Mouse (Mus musculus) brain, embryonic 14.5 days (tissue): ENCODE measurements around the gene Asb5. TPM values are rescaled to one million over a fixed set of nuclear protein-coding genes. Genes with fewer than 3 reads are reported as not detected.
A peak's percentile ranks its signal among the peaks of the same experiment; 100 is the strongest.

ENCODE experiments used
- DNase-seq: peaks from one replicate; pipeline ENCODE4 v3.0.0-alpha.2; 2011; ENCODE audit warnings: low read depth
- CTCF ChIP-seq: fragments of 200-500 bp; IDR thresholded peaks from 2 replicates; pipeline ENCODE4 v1.5.1; 2012; ENCODE audit warnings: inconsistent platforms, mild to moderate bottlenecking, moderate library complexity, borderline replicate concordance; ENCODE audit not compliant: insufficient read depth, insufficient read length; ENCODE audit errors: extremely low read depth
- POLR2A ChIP-seq: fragments of 200-500 bp; IDR thresholded peaks from 2 replicates; pipeline ENCODE4 v1.6.1; 2012; ENCODE audit warnings: mild to moderate bottlenecking, inconsistent platforms, borderline replicate concordance; ENCODE audit not compliant: poor library complexity, insufficient read depth, insufficient read length, severe bottlenecking; ENCODE audit errors: extremely low read depth
- polyA plus RNA-seq: library from polyadenylated mRNA; depleted of rRNA; stranded (reverse); fragments of >200 nt; gene quantifications from 2 replicates; pipeline ENCODE4 v1.2.3, GENCODE M21; 2012

Gene Asb5
- polyA plus RNA-seq, 1 experiment = 1.6 TPM

DNA sequence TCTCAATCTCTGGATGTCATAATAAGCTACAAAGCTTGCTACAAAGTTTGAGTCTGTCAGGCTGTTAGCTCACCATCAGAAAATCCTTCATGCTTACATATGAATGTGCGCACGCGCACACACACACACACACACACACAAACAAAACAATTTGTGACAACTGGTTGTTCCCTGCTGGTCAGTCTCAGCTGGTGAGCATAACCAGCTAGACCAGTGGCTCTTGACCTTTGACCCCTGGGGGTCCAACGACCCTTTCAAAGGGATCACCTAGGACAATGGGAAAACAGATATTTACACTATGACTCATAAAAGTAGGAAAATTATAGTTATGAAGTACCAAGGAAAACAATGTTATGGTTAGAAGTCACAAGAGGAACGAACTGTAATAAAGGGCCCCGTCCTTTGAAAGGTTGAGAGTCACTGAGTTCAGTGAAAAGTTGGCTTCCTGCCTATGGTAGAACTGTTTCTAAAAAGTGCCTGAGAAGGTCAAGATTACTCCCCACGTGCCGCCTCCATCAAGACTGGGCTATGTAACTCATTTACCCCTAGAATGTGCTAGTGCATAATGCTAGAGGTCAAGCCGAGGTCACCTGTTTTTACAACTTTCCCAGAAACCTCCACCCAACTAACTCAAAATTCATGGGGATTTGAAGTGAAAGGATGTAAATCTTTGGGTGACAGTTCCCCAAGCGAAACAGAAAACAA is 10.5 kb upstream of the Asb5 start:
- TF ChIP-seq CTCF (no peak), POLR2A (no peak)

DNA sequence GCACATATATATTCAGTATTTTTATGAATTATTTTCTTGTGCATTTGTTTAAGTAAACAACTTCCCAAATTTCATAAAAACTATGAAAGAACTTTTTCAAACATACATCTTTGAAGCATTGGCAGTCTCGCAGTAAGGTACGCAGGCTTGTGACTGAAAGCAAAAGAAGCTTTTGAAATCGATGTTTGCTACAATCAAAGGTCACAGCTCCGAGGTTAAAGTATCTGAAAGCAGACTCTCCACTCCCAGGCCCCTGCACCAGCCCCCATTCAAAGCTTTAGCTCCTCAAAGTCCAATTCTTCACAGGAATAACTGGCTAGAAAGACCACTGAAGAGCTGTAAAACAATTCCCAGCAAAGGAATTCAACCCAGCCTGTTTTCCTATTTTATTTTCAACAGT is 8.9 kb upstream of the Asb5 start:
- no peak for TF ChIP-seq CTCF
- TF ChIP-seq POLR2A = no peak
- DNase-seq = no peak

More for the DNA sequence above, 10.5 kb upstream of the Asb5 start:
- no peak for DNase-seq

DNA sequence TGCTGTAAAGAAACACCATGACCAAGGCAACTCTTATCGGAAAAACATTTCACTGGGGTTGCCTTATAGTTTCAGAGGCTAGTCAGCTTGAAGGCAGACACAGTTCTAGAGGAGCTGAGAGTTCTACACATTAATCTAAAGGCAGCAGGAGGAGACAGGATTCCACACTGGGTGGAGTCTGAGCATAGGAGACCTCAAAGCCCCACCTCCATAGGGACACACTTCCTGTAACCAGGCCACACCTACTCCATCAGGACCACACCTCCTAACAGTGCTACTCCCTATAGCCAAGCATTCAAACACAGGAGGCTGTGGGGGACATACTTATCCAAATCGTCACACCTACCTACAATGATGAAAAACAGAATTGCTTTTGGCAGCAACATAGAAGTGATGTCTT is 3.8 kb upstream of the Asb5 start:
- TF ChIP-seq CTCF (no peak), POLR2A (no peak)
- DNase-seq = no peak

DNA sequence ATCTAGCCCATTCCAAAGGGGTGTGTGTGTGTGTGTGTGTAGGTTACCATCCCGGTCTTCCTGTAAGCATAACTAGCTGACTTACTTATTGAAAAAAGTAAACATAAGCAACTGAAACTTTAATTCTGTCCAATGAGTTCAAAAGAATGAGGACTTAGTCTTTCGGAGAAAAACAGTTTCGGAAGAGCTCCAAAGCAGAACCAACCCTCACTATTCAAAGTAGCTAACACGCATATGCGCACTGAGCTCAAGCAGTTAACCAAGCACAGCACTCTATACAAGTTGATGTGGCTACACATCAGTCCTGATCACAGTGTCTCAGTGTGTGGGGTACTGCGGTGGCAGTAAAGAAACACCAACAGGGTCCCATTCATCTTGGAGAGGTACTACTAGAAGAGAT is 2.7 kb upstream of the Asb5 start:
- TF ChIP-seq CTCF (no peak), POLR2A (no peak)
- no peak for DNase-seq

DNA sequence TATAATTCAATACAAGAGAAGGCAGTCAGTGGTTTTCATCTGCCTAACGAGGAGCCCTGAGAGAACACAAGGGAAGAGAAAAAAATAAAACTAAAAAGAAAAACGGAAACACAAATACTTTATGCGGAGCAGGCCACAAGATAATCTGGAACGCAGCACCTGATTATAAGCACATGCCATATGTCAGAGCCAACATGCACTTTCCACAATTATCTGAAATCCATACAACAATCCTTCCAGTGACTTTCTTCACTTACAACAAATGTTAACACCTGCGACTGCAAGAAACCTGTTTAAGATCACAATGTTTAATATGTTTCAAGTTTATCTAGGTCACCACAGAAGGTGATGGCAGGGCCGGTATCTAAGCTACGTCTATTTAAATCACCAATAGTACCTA is 809 bp upstream of the Asb5 start:
- TF ChIP-seq CTCF = no peak
- TF ChIP-seq POLR2A = no peak
- DNase-seq = no peak

DNA sequence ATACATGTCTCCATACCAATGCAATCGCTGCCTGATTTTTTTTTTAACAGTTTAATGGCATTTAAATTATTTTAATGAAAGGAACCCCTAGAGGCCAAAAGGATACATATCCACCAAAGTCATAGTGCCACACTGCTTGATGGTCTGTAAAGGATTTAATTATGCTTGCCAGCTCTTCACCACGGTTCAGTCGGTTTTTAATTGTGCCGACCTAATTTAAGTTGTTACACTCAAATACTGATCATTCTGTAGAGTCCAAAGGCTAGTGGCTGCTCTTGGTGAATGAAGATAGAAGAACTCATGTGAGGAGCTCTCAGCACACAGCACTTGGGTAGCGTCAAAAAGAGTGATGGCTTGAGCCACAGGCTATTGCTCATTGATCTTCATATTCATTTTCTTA is 5.8 kb downstream of the Asb5 start:
- TF ChIP-seq POLR2A (no peak), CTCF (no peak)

DNA sequence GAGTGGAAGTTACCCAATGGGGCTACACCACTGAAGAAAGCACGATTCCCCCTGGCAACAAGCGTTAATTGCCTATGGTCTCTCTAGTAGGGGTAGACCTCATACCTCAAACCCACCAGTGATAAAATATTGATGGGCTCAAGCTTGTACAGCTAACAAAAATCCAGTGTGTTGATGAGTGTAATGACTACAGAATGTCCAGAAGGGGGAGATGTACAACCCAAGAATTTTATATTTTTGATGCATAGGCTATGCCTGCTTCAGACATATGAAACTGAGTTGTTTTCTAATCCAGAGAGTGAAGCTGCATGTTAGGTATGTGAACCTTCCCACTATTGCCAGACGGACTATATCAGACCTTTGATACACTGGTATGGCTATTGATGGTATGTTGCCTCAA is 7.9 kb downstream of the Asb5 start:
- no peak for TF ChIP-seq POLR2A
- 0 out of 2 replicates have a peak, but pooled peaks have one; percentile 9 for TF ChIP-seq CTCF
- DNase-seq = peak; percentile 28

More for the DNA sequence above, 5.8 kb downstream of the Asb5 start:
- DNase-seq = no peak

DNA sequence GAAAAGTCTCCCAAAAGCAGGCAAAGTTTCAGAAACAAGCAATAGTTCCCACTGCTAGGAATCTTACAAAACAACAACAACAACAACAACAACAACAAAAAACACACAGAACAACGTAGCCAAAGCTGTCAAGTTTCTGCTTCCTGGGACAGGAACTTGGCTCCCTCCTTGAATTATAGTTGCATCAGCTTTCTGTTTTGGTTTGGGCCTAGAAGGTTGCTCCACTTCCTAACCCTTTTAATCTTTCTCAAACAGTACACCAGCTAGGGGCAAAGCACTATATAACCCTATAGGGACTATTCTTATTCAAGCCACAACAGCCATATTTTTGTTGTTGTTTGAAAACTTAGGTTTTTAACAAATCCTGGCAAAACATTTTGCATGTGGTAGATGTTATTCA is 12.0 kb downstream of the Asb5 start:
- DNase-seq = no peak
- TF ChIP-seq POLR2A = no peak
- no peak for TF ChIP-seq CTCF

DNA sequence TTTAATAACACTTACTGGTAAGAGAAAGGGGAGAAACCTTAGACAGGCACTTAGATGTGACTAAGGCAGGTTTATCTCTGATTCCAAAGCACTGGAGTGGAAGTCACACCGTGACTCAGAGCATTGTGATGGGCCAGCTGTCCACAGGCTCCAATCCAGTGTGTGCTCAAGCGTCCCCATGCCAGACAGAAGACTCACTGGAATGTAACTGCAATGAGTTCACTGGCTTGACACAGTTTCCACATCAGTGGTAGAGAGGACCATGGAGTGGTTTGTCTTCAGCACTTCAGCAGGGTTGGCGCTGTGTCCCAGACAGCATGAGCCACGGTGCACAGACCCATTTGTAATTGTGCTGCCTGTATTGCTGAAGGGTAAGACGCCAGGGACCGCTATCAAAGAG is 19.0 kb downstream of the Asb5 start:
- TF ChIP-seq POLR2A = no peak
- no peak for TF ChIP-seq CTCF
- no peak for DNase-seq

DNA sequence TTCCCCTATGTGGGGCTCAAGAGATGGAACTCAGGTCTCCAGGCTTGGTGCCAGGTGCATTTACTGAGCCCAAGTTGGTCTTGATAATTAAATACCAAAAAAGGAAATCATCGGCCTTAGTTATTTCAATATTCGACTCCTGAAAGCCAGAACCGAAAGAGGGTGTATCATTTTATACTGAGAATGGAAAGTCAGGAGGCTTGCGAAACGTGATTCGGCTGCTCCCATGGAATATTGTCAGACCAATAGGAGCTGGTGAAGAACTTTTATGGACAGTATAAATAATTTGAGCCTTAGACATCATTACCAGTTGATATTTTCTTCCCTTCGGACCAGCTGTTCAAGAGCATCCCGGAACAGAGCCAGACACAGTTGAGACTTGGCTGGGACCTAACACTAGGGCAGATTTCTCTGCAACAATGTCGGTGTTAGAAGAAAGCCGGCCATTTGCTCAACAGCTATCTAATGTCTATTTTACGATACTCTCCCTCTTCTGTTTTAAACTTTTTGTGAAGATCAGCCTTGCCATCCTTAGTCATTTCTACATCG is 20.7 kb downstream of the Asb5 start:
- TF ChIP-seq POLR2A = no peak
- no peak for TF ChIP-seq CTCF

DNA sequence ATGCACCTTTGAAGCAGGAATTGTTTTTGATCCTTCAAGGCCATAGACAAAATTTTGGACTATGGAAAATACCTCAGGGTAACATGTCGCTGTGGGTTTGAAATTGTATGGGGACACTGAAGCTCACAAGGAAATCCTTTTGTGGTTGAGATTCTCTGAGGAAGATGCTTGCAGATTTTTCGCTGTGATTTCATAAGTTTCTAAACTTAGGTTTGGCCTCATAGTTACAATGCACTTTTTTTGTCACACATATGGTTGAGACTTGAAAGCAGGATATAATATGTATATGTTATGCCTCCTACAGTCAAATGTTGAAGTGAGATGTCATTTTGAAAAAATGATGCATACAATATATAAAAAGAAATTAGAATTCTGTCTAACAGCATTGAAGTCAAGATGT is 25.5 kb downstream of the Asb5 start:
- DNase-seq = no peak
- no peak for TF ChIP-seq POLR2A
- no peak for TF ChIP-seq CTCF

More for the DNA sequence above, 20.7 kb downstream of the Asb5 start:
- DNase-seq = no peak

DNA sequence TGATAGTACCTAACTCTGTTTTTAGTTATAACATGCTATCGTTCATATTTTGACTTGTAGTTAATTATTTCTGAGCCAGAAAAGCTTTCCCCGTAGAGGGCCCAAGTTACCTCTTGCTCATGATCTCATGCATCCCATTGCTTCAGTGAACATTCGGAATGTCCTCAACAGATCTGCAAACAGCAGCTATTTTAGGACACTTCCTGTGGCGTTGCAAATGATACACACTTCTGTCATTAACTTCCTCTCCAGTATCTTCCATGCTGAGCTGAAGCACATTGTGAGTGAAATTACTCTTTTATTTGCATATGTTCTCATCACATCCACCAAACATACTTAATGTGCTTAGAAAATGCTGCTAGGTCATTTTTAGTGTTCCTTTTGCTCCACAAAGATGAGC is 32.8 kb downstream of the Asb5 start:
- TF ChIP-seq POLR2A (no peak), CTCF (no peak)
- DNase-seq = no peak
